Mouse (Mus musculus): Measurements from ENCODE around the gene Mcf2l. TPM values are rescaled to one million over a fixed set of nuclear protein-coding genes. Genes with fewer than 3 reads are reported as not detected.

Gene Mcf2l
- polyA plus RNA-seq, 1 experiment from 2014 or later, result 142 TPM

DNA sequence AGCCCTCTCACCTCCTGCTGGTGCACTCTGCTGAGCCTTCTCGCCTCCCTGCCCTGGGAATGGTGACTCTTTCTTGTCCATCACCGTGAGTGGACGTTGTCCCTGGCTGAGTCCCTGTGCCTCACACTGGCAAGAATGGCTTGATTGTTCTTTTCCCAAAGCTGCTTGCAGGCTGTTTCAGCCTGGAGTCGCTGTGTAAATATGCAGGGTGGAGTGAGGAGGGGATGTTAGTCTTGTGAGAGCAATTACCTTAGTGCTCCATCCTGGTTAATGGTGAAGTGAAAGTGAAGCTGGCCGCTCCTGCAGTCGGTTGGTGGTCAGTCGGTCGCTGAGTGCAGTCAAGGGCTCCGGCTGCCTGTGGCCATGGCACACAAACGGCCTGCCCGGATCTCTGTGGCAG lies 57.8 kb downstream of the Mcf2l start:
- ATAC-seq, result no peak
- Histone ChIP-seq H3K9me3 (ENCODE audit: control insufficient read depth, low read length) (no peaks in the 10 kb centered on the region), H3K27ac (ENCODE audit: low read depth, low read length) (no peak overlapping the region), H3K27me3 (replicated peaks; ENCODE audit: control insufficient read depth, insufficient read depth, low read length) (no peaks in the 10 kb centered on the region), H3K9ac (ENCODE audit: low read depth, low read length) (no peak overlapping the region), H3K4me3 (ENCODE audit: low read length) (no peak overlapping the region), H3K4me1 (ENCODE audit: control insufficient read depth, insufficient read depth, low read depth, low read length) (peaks cover 16% of the 10 kb centered on the region), H3K4me2 (ENCODE audit: low read length) (peak overlapping the region; percentile 20; the same call in 1 of the 2 replicates), H3K36me3 (ENCODE audit: control insufficient read depth, insufficient read depth, low read length) (no peaks in the 10 kb centered on the region)
- 55% methylated on average over 11 of the region's 11 CpGs for WGBS

- H3K36me3 ChIP-seq (ENCODE audit: control insufficient read depth, insufficient read depth, low read length), result no peaks in the 10 kb centered on the region
- ATAC-seq, result no peak
- H3K4me2 ChIP-seq (ENCODE audit: low read length), result no peak overlapping the region
- peaks cover 16% of the 10 kb centered on the region for H3K4me1 ChIP-seq (ENCODE audit: control insufficient read depth, insufficient read depth, low read depth, low read length)
- no peaks in the 10 kb centered on the region for H3K27me3 ChIP-seq (replicated peaks; ENCODE audit: control insufficient read depth, insufficient read depth, low read length)
- H3K27ac ChIP-seq (ENCODE audit: low read depth, low read length), result no peak overlapping the region
- no peak overlapping the region for H3K9ac ChIP-seq (ENCODE audit: low read depth, low read length)
- H3K4me3 ChIP-seq (ENCODE audit: low read length), result no peak overlapping the region
- 87% methylated on average over 8 of the region's 8 CpGs for WGBS
- no peaks in the 10 kb centered on the region for H3K9me3 ChIP-seq (ENCODE audit: control insufficient read depth, low read length)
These were observed 58.9 kb downstream of the Mcf2l start for GRCm38 (mm10) chr8:12932520-12932919.

DNA sequence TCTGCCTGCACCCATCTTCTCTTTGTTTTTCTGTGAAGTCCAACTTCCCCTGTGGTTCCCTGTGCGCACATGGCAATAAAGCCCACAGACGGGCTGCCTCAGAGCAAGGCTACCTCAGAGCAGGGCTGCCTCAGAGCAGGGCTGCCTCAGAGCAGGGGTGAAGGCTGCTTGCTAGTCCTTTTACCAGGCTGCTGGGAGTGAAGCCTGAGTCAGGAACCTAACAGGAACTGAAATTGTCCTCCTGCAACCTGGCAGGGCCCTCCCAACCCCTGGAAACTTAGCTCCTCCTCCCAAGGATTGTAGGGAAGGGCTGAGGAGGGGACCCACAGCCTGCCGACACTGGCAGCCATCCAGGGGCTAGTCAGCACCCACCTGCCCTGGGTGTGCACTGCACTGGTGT lies 60.2 kb downstream of the Mcf2l start:
- no peaks in the 10 kb centered on the region for H3K27me3 ChIP-seq (replicated peaks; ENCODE audit: control insufficient read depth, insufficient read depth, low read length)
- no peak overlapping the region for H3K4me3 ChIP-seq (ENCODE audit: low read length)
- no peak for ATAC-seq
- 61% methylated on average over 3 of the region's 3 CpGs for WGBS
- no peaks in the 10 kb centered on the region for H3K9me3 ChIP-seq (ENCODE audit: control insufficient read depth, low read length)
- H3K4me2 ChIP-seq (ENCODE audit: low read length), result no peak overlapping the region
- H3K4me1 ChIP-seq (ENCODE audit: control insufficient read depth, insufficient read depth, low read depth, low read length), result peaks cover 12% of the 10 kb centered on the region
- H3K36me3 ChIP-seq (ENCODE audit: control insufficient read depth, insufficient read depth, low read length), result no peaks in the 10 kb centered on the region; the same call in 1 of the 2 replicates
- no peak overlapping the region for H3K27ac ChIP-seq (ENCODE audit: low read depth, low read length)
- H3K9ac ChIP-seq (ENCODE audit: low read depth, low read length), result no peak overlapping the region

DNA sequence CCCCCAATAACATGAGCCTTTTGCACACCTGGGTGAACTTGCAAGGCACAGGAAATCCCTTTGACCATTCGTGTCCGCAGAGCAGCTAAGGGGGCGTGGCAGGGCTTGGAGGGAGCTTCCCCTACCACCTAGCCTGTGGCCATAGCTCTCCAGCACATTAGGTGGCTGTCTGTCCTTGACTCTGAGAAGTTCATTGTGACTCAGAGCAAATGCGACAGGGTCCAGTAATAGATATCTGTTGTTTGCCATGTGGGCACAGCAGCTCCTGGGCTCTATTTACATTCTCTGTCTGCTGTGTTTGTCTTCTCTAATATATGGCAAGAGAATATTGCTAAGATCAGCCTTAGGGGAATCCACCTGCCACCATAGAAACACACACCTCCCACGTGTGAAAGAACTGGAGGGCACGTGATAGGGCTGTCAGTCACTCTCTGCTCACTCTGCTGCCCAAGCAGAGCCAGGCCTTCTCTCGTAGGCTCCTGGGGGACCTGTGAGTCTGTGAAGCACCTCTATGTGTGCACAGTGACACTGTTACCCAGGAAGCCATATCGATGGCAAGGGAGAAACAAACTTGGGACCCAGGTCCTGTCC lies 60.9 kb downstream of the Mcf2l start:
- no peaks in the 10 kb centered on the region; the same call in 1 of the 2 replicates for H3K36me3 ChIP-seq (ENCODE audit: control insufficient read depth, insufficient read depth, low read length)
- no peak overlapping the region for H3K4me2 ChIP-seq (ENCODE audit: low read length)
- peaks cover 12% of the 10 kb centered on the region for H3K4me1 ChIP-seq (ENCODE audit: control insufficient read depth, insufficient read depth, low read depth, low read length)
- no peak overlapping the region for H3K4me3 ChIP-seq (ENCODE audit: low read length)
- no peak overlapping the region for H3K9ac ChIP-seq (ENCODE audit: low read depth, low read length)
- H3K9me3 ChIP-seq (ENCODE audit: control insufficient read depth, low read length), result no peaks in the 10 kb centered on the region
- ATAC-seq, result no peak
- no peaks in the 10 kb centered on the region for H3K27me3 ChIP-seq (replicated peaks; ENCODE audit: control insufficient read depth, insufficient read depth, low read length)
- no peak overlapping the region for H3K27ac ChIP-seq (ENCODE audit: low read depth, low read length)
- WGBS, result 75% methylated on average over 8 of the region's 8 CpGs

DNA sequence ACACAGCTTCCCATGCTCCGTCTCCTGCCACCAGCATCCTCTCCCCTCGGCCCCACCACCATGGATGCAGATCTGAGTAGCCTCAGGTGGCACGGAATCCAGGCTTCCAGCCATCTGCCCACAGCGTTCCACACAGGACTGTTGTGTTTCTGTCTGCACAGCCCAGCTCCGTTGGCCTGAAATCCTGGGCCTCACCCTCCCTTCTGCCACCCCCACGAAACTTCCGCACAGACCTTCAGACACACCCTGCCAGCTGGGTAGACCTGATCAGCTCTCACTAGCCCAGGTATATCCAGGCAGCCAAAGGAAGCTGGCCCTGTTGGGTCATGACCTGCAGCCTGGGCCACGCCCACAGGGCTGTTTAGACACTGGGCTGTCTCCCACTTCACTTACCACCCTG lies 66.9 kb downstream of the Mcf2l start:
- 84% methylated on average over 8 of the region's 8 CpGs for WGBS
- H3K9ac ChIP-seq (ENCODE audit: low read depth, low read length), result no peak overlapping the region
- H3K27me3 ChIP-seq (replicated peaks; ENCODE audit: control insufficient read depth, insufficient read depth, low read length), result no peaks in the 10 kb centered on the region
- H3K4me1 ChIP-seq (ENCODE audit: control insufficient read depth, insufficient read depth, low read depth, low read length), result no peaks in the 10 kb centered on the region; the same call in 1 of the 2 replicates
- H3K4me2 ChIP-seq (ENCODE audit: low read length), result no peak overlapping the region
- ATAC-seq, result no peak
- H3K36me3 ChIP-seq (ENCODE audit: control insufficient read depth, insufficient read depth, low read length), result no peaks in the 10 kb centered on the region; the same call in 1 of the 2 replicates
- H3K27ac ChIP-seq (ENCODE audit: low read depth, low read length), result no peak overlapping the region
- no peaks in the 10 kb centered on the region for H3K9me3 ChIP-seq (ENCODE audit: control insufficient read depth, low read length)
- H3K4me3 ChIP-seq (ENCODE audit: low read length), result no peak overlapping the region

- Histone ChIP-seq H3K9ac (ENCODE audit: low read depth, low read length) (no peak overlapping the region), H3K4me2 (ENCODE audit: low read length) (no peak overlapping the region), H3K9me3 (ENCODE audit: control insufficient read depth, low read length) (no peaks in the 10 kb centered on the region), H3K4me1 (ENCODE audit: control insufficient read depth, insufficient read depth, low read depth, low read length) (no peaks in the 10 kb centered on the region; the same call in 1 of the 2 replicates), H3K36me3 (ENCODE audit: control insufficient read depth, insufficient read depth, low read length) (no peaks in the 10 kb centered on the region; the same call in 1 of the 2 replicates), H3K27me3 (replicated peaks; ENCODE audit: control insufficient read depth, insufficient read depth, low read length) (no peaks in the 10 kb centered on the region), H3K27ac (ENCODE audit: low read depth, low read length) (no peak overlapping the region), H3K4me3 (ENCODE audit: low read length) (no peak overlapping the region)
- 71% methylated on average over 10 of the region's 10 CpGs for WGBS
- no peak for ATAC-seq
These were observed 67.7 kb downstream of the Mcf2l start for GRCm38 (mm10) chr8:12941161-12941926.

DNA sequence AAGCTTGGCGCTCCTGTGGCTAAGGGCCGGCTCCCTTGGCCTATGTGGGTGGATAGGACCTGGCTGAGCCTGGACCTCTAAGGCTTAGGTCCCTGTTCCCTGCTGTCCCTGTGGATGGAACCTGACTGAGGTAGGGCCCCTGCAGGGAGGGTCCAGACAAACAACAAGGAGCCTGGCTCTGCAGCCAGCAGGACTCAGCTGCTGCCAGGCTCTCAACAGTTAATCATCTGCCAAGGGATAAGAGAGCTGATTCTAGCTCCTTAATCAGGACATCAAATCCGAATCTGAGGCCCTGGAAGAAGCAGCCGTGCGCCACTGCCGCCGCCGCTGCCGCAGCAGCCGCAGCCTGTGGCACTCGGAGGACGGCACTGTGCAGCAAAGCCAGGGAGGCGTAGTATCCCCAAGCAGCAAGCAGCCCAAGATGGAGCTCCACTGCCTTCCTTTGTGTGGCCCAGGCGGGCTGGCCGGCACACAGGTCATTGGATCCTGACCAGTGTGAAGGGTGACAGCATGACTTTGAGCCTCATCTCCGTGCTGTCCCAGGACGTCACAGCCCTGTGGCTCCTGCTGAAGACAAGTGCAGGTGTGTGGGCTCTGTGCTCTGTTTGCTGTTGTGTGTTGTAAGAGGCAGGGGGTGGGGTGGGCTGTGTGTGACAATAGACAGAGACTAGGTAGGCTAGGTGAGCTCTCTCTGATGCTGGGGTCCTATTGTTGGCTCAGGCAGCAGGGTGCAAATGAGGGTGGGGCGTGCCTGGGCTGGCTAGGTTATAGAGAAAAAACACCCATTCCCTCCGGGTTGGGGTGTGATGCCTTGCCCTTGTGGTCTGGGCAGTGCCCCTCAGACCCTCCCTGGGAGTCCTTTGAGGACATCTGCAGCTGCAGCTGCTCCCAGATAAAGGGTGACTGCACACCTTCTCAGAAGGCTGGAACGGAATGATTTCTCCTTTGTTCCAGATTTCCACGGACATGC lies 74.3 kb downstream of the Mcf2l start:
- H3K4me1 ChIP-seq (ENCODE audit: control insufficient read depth, insufficient read depth, low read depth, low read length), result peaks cover 48% of the 10 kb centered on the region
- 3% methylated on average over 21 of the region's 21 CpGs for WGBS

DNA sequence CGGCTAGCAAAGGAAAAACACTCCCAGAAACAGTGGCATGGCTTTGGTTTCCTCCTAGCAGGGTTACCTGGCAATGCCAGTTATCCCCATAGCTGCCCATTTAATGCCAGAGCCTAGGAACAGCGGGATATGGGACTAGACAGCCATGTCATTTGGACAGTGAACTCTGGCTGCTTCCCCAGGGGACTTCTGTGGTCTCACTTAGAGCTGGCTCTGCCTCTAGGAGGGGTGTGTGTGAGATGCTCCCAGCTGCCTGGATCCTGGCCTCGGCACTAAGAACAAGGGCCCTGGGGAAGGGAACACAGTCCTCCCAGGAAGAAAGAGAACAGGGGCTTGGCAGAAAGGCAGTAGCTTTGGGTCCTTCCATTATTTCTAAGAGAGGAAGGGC lies 75.0 kb downstream of the Mcf2l start:
- Histone ChIP-seq H3K36me3 (ENCODE audit: control insufficient read depth, insufficient read depth, low read length) (no peaks in the 10 kb centered on the region), H3K9ac (ENCODE audit: low read depth, low read length) (peak overlapping the region; percentile 89), H3K9me3 (ENCODE audit: control insufficient read depth, low read length) (no peaks in the 10 kb centered on the region), H3K4me3 (ENCODE audit: low read length) (peak overlapping the region; percentile 66), H3K4me2 (ENCODE audit: low read length) (peak overlapping the region; percentile 89), H3K27me3 (replicated peaks; ENCODE audit: control insufficient read depth, insufficient read depth, low read length) (no peaks in the 10 kb centered on the region), H3K27ac (ENCODE audit: low read depth, low read length) (peak overlapping the region; percentile 96), H3K4me1 (ENCODE audit: control insufficient read depth, insufficient read depth, low read depth, low read length) (peaks cover 51% of the 10 kb centered on the region)
- WGBS, result 4% methylated on average over 3 of the region's 3 CpGs
- peak; percentile 40 for ATAC-seq

More for the DNA sequence above, 74.3 kb downstream of the Mcf2l start:
- Histone ChIP-seq H3K9ac (ENCODE audit: low read depth, low read length) (peak overlapping the region; percentile 89), H3K27ac (ENCODE audit: low read depth, low read length) (peak overlapping the region; percentile 96), H3K9me3 (ENCODE audit: control insufficient read depth, low read length) (no peaks in the 10 kb centered on the region), H3K4me2 (ENCODE audit: low read length) (peak overlapping the region; percentile 89), H3K27me3 (replicated peaks; ENCODE audit: control insufficient read depth, insufficient read depth, low read length) (no peaks in the 10 kb centered on the region), H3K4me3 (ENCODE audit: low read length) (peak overlapping the region; percentile 66), H3K36me3 (ENCODE audit: control insufficient read depth, insufficient read depth, low read length) (no peaks in the 10 kb centered on the region)
- peak; percentile 84 for ATAC-seq

Measured in hindbrain, embryonic 16.5 days (tissue).